Mouse (Mus musculus): Measurements from ENCODE around the gene Gigyf2. TPM values are rescaled to one million over a fixed set of nuclear protein-coding genes. Genes with fewer than 3 reads are reported as not detected.

Gene Gigyf2
- polyA plus RNA-seq, 1 experiment from 2014 or later: 41.6 TPM

DNA sequence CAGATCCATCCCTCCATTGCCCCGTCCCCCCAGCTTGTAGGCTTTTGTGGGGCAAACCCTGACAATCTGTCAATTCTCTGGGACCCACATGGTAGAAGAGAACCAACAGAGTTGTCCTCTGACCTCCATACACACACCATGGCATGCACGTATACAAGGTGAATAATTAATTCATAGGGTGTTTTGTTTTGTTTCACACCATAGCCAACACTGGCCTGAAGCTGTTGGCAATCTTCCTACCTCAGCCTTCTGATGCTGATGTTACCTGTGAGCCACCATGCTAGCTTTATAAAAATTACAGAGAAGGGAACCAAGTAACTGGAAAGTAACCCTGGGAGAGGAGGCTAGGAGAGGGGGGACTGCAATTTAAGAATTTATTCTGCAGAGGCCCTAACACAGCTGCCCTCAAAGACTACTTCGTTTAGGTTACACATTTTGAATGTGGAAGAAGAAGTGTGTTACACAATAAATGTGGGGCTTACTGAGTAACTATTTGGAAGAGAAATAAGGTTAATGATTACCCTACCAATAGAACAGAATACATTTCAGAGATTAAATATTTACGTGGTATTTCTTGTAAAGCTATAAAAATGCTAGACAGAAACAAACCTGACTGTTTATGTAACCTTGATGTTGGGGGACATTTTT, 32.6 kb upstream of the Gigyf2 start:
- Histone ChIP-seq H3K36me3 (ENCODE audit: control insufficient read depth, insufficient read depth, low read length) (no peaks in the 10 kb centered on the region), H3K9me3 (ENCODE audit: control insufficient read depth, low read length) (no peaks in the 10 kb centered on the region), H3K4me3 (ENCODE audit: low read depth, low read length) (no peak overlapping the region), H3K27ac (replicated peaks; ENCODE audit: low read depth, low read length) (no peak overlapping the region), H3K4me2 (ENCODE audit: low read depth, low read length) (no peak overlapping the region), H3K4me1 (ENCODE audit: control insufficient read depth, insufficient read depth, low read length) (no peaks in the 10 kb centered on the region), H3K9ac (ENCODE audit: low read depth, low read length) (no peak overlapping the region), H3K27me3 (replicated peaks; ENCODE audit: control insufficient read depth, insufficient read depth, low read length) (no peaks in the 10 kb centered on the region)
- DNase-seq (ENCODE audit: low spot score) (no peak), ATAC-seq (ENCODE audit: low read depth) (no peak)
- WGBS: 79% methylated on average over 4 of the region's 4 CpGs

DNA sequence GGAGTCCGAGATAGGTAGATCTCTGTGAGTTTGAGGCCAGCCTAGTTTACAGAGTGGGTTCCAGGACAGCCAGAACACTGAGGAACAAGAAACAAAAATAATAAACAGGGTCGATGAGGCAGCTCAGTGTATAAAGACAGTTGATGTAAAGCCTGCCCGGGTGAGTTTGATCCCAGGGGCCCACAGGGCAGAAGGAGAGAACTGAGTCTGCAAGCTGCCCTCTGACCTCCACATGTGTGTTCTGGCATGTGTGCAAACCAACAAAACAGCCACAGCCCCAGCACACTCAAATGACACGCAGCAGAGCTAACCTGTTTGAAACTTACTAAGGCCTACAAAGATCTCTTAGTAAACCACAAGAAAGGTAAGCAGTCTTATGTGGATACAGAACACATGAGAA, 31.8 kb upstream of the Gigyf2 start:
- 44% methylated on average over 4 of the region's 4 CpGs for WGBS

DNA sequence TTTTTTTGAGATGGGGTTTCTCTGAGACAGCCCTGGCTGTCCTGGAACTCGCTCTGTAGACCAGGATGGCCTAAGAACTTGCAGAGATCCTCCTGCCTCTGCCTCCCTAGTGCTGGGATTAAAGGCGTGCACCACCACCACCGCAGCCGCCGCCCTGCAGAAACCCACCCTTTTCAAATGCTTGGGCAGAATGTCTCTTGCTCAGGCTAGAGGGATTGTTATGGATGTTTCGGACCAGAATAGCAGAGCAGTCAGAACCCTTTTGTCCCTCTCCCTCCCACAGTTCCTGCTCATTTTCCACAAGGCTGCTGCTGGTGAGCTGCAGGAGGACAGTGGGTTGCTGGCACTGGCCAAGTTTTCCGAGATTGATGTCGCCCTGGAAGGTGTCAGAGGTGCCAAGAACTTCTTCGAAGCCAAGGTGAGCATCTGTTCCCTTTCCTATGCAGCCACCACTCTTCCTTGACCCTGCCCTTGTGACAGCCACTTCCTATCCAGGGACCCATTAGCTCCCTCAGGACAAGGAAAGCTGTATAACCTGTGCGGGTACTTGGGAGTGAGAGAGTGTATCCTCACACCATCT, 29.4 kb upstream of the Gigyf2 start:
- no peaks in the 10 kb centered on the region for H3K4me1 ChIP-seq (ENCODE audit: control insufficient read depth, insufficient read depth, low read length)
- H3K27me3 ChIP-seq (replicated peaks; ENCODE audit: control insufficient read depth, insufficient read depth, low read length): no peaks in the 10 kb centered on the region
- ATAC-seq (ENCODE audit: low read depth) (no peak), DNase-seq (ENCODE audit: low spot score) (no peak)
- H3K4me3 ChIP-seq (ENCODE audit: low read depth, low read length): no peak overlapping the region
- H3K36me3 ChIP-seq (ENCODE audit: control insufficient read depth, insufficient read depth, low read length): no peaks in the 10 kb centered on the region
- H3K9me3 ChIP-seq (ENCODE audit: control insufficient read depth, low read length): no peaks in the 10 kb centered on the region
- no peak overlapping the region for H3K27ac ChIP-seq (replicated peaks; ENCODE audit: low read depth, low read length)
- H3K4me2 ChIP-seq (ENCODE audit: low read depth, low read length): no peak overlapping the region
- H3K9ac ChIP-seq (ENCODE audit: low read depth, low read length): no peak overlapping the region
- WGBS: 85% methylated on average over 10 of the region's 10 CpGs

More for the DNA sequence above, 31.8 kb upstream of the Gigyf2 start:
- Histone ChIP-seq H3K9ac (ENCODE audit: low read depth, low read length) (no peak overlapping the region), H3K27ac (replicated peaks; ENCODE audit: low read depth, low read length) (no peak overlapping the region), H3K9me3 (ENCODE audit: control insufficient read depth, low read length) (no peaks in the 10 kb centered on the region), H3K4me2 (ENCODE audit: low read depth, low read length) (no peak overlapping the region), H3K27me3 (replicated peaks; ENCODE audit: control insufficient read depth, insufficient read depth, low read length) (no peaks in the 10 kb centered on the region), H3K4me1 (ENCODE audit: control insufficient read depth, insufficient read depth, low read length) (no peaks in the 10 kb centered on the region), H3K36me3 (ENCODE audit: control insufficient read depth, insufficient read depth, low read length) (no peaks in the 10 kb centered on the region), H3K4me3 (ENCODE audit: low read depth, low read length) (no peak overlapping the region)
- ATAC-seq (ENCODE audit: low read depth) (no peak), DNase-seq (ENCODE audit: low spot score) (no peak)

DNA sequence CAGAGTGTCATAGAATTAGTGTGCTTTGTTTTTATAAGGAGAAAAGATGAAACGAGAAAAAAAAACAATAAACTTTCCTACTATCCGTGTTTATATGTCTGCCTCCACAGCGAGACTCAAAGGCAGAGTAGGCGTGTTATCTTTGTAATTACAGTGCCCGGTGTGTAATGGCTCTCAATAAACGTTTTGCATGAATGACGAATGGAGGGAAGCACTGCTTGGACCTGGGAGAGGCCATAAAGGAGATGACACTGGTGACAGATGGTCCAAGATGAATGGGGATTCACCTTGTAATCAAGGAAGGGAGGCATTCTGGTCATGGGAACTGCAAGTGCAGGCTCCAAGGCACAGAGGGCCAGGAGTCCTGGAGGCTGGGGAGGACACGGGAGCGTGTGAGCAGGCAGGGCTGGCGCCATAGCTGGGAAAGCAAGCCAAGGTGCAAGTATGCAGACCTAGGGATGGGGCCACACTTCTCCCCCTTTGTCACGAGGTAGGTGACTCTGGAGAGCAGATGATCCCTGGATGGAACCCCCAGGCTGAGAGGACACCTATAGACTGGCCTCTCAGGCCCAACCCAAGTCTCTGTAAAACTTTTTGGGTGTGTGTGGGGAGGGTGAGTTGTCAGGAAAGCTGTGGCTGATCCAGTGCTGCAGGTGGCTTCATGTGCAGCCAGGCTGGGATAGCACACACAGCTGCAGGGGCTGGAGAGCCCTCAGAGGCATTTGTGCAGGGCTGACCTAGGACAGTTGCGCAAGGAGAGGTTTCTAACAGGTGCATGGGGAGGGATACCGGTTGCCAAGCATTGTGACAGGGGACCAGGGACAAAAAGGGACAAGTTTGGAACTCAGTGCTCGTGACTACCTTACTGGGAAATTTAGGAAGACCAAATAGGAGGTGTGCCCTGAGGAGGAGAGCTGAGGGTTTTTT, 26.2 kb upstream of the Gigyf2 start:
- no peak for DNase-seq (ENCODE audit: low spot score)
- Histone ChIP-seq H3K4me3 (ENCODE audit: low read depth, low read length) (no peak overlapping the region), H3K9me3 (ENCODE audit: control insufficient read depth, low read length) (no peaks in the 10 kb centered on the region), H3K27ac (replicated peaks; ENCODE audit: low read depth, low read length) (no peak overlapping the region), H3K36me3 (ENCODE audit: control insufficient read depth, insufficient read depth, low read length) (no peaks in the 10 kb centered on the region), H3K9ac (ENCODE audit: low read depth, low read length) (no peak overlapping the region), H3K27me3 (replicated peaks; ENCODE audit: control insufficient read depth, insufficient read depth, low read length) (no peaks in the 10 kb centered on the region), H3K4me2 (ENCODE audit: low read depth, low read length) (no peak overlapping the region), H3K4me1 (ENCODE audit: control insufficient read depth, insufficient read depth, low read length) (no peaks in the 10 kb centered on the region)
- 71% methylated on average over 14 of the region's 14 CpGs for WGBS
- no peak for ATAC-seq (ENCODE audit: low read depth)

DNA sequence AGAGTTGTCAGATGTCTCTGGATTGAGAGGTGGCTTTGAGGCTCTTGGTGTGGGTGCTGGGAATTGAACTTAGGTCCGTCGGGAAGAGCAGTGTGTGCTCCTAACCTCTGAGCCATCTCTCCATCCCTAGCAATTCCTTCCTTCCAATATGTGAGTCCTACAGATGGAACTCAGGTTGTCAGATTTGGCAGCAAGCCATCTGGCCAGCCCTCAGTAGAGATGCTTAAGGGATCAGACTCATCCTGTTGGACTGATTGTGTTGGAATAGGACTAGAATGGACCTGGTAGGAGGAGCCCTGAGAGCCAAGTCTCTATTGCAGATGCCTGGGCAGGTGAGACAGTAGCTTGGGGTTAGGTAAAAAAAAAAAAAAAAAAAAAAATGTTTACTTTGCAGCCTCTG, 24.8 kb upstream of the Gigyf2 start:
- no peak overlapping the region for H3K4me2 ChIP-seq (ENCODE audit: low read depth, low read length)
- no peak for DNase-seq (ENCODE audit: low spot score)
- H3K36me3 ChIP-seq (ENCODE audit: control insufficient read depth, insufficient read depth, low read length): no peaks in the 10 kb centered on the region
- 77% methylated on average over 2 of the region's 2 CpGs for WGBS
- no peak overlapping the region for H3K4me3 ChIP-seq (ENCODE audit: low read depth, low read length)
- H3K27me3 ChIP-seq (replicated peaks; ENCODE audit: control insufficient read depth, insufficient read depth, low read length): no peaks in the 10 kb centered on the region
- H3K27ac ChIP-seq (replicated peaks; ENCODE audit: low read depth, low read length): no peak overlapping the region
- ATAC-seq (ENCODE audit: low read depth): no peak
- no peaks in the 10 kb centered on the region for H3K9me3 ChIP-seq (ENCODE audit: control insufficient read depth, low read length)
- no peaks in the 10 kb centered on the region for H3K4me1 ChIP-seq (ENCODE audit: control insufficient read depth, insufficient read depth, low read length)
- H3K9ac ChIP-seq (ENCODE audit: low read depth, low read length): no peak overlapping the region

DNA sequence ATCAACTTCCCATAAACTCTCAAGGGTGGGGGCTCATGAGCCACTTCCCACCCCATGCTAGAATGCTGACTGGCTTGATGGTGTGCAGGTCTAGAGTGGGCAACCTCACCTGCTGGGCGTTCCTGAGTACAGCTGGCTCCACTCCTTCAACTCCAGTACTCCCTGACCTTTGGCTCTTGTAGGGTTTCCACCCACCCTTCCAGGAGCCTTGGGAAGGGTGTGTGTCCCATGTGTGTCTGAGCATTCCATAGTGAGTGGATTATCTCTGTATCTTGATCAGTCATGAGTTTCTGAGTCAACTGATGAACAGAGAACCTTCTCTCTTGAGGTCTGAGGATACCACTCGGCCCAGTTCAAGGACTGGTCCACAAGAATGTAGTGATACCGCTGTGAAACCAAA, 17.8 kb upstream of the Gigyf2 start:
- 85% methylated on average over 3 of the region's 3 CpGs for WGBS
- Histone ChIP-seq H3K9me3 (ENCODE audit: control insufficient read depth, low read length) (no peaks in the 10 kb centered on the region), H3K4me3 (ENCODE audit: low read depth, low read length) (no peak overlapping the region), H3K27me3 (replicated peaks; ENCODE audit: control insufficient read depth, insufficient read depth, low read length) (no peaks in the 10 kb centered on the region), H3K4me2 (ENCODE audit: low read depth, low read length) (no peak overlapping the region), H3K27ac (replicated peaks; ENCODE audit: low read depth, low read length) (no peak overlapping the region), H3K4me1 (ENCODE audit: control insufficient read depth, insufficient read depth, low read length) (no peaks in the 10 kb centered on the region), H3K9ac (ENCODE audit: low read depth, low read length) (no peak overlapping the region), H3K36me3 (ENCODE audit: control insufficient read depth, insufficient read depth, low read length) (no peaks in the 10 kb centered on the region)
- no peak for ATAC-seq (ENCODE audit: low read depth)
- no peak for DNase-seq (ENCODE audit: low spot score)

DNA sequence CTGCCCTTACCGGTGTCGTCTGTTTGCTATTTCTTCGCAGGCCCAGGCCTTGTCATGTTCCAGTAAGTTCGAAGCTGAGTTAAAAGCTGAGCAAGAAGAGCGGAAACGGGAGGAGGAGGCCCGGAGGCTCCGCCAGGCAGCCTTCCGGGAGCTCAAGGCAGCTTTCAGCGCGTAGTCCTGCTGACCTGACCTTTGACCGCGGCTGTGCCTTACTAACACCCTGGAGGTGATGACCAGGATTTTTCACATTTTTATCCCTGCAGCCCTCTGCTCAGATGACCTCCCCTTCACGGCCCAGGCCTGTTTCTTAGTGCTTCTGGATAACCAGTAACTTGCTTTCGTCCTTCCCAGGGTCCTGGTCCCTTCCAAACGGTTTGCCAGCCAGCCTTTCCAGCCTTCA, 17.2 kb upstream of the Gigyf2 start:
- Histone ChIP-seq H3K36me3 (ENCODE audit: control insufficient read depth, insufficient read depth, low read length) (no peaks in the 10 kb centered on the region), H3K4me3 (ENCODE audit: low read depth, low read length) (no peak overlapping the region), H3K27ac (replicated peaks; ENCODE audit: low read depth, low read length) (no peak overlapping the region), H3K9me3 (ENCODE audit: control insufficient read depth, low read length) (no peaks in the 10 kb centered on the region), H3K27me3 (replicated peaks; ENCODE audit: control insufficient read depth, insufficient read depth, low read length) (no peaks in the 10 kb centered on the region), H3K4me2 (ENCODE audit: low read depth, low read length) (no peak overlapping the region), H3K4me1 (ENCODE audit: control insufficient read depth, insufficient read depth, low read length) (no peaks in the 10 kb centered on the region), H3K9ac (ENCODE audit: low read depth, low read length) (no peak overlapping the region)
- ATAC-seq (ENCODE audit: low read depth) (no peak), DNase-seq (ENCODE audit: low spot score) (no peak)
- WGBS: 58% methylated on average over 16 of the region's 16 CpGs

DNA sequence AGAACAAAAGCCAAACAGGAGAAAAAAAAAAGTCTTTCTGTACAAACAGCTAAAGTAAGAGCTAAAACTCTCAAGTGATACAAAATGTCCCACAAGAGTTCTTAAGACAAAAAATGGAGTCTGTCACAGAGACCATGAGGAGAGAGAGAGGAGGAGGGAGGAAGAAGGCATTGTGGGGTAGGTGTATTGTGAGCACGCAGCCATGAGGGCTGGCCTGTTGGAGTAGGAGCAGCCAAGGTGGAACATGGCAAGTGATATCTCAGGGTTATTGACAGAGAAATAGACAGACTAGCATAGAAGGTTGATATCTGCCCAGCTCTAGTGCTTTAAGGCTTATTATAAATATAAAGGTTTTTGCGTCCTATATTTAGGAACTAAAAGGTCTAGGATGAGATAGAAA, 14.1 kb upstream of the Gigyf2 start:
- H3K4me3 ChIP-seq (ENCODE audit: low read depth, low read length): no peak overlapping the region
- WGBS: 88% methylated on average over 2 of the region's 2 CpGs
- ATAC-seq (ENCODE audit: low read depth) (no peak), DNase-seq (ENCODE audit: low spot score) (no peak)
- no peaks in the 10 kb centered on the region for H3K9me3 ChIP-seq (ENCODE audit: control insufficient read depth, low read length)
- H3K9ac ChIP-seq (ENCODE audit: low read depth, low read length): no peak overlapping the region
- H3K27me3 ChIP-seq (replicated peaks; ENCODE audit: control insufficient read depth, insufficient read depth, low read length): no peaks in the 10 kb centered on the region
- no peaks in the 10 kb centered on the region for H3K36me3 ChIP-seq (ENCODE audit: control insufficient read depth, insufficient read depth, low read length)
- H3K4me1 ChIP-seq (ENCODE audit: control insufficient read depth, insufficient read depth, low read length): no peaks in the 10 kb centered on the region
- H3K4me2 ChIP-seq (ENCODE audit: low read depth, low read length): no peak overlapping the region
- H3K27ac ChIP-seq (replicated peaks; ENCODE audit: low read depth, low read length): no peak overlapping the region
